Mouse (Mus musculus): ENCODE results near the gene Siglece. TPM values are rescaled to one million over a fixed set of nuclear protein-coding genes. Genes with fewer than 3 reads are reported as not detected.
A peak's percentile ranks its signal among the peaks of the same experiment; 100 is the strongest.
"Not testable (repeated sequence)": the region's sequence is repeated elsewhere in the genome, so short reads cannot be mapped to it uniquely, and the experiment has no call there.

Gene Siglece
- polyA plus RNA-seq (2012; rRNA removed): 0.44 and 0.54 TPM in 2 replicates

GRCm38 (mm10) chr7:43660002-43660401, at the start of gene Siglece:
Gene Siglece, minus strand, starts transcription at chr7:43660161.
- Histone ChIP-seq H3K4me3 (replicated peaks; ENCODE audit: insufficient read depth, low read depth, low read length) (no peak within 1 kb of the TSS), H3K4me1 (ENCODE audit: control insufficient read depth, insufficient read depth, low read length) (no peaks in the 10 kb centered on the region), H3K27me3 (ENCODE audit: control insufficient read depth, insufficient read depth, low read length) (no peaks in the 10 kb centered on the region; the same call in 1 of the 2 replicates), H3K27ac (ENCODE audit: insufficient read depth, low read length) (no peak within 1 kb of the TSS)
- TF ChIP-seq POLR2A (IDR thresholded peaks at IDR 0.05; ENCODE audit: borderline replicate concordance, insufficient read depth, low read length) (no peak), CTCF (IDR thresholded peaks at IDR 0.05; ENCODE audit: borderline replicate concordance, insufficient read depth, low read depth, low read length) (no peak)
- WGBS: 83% methylated on average over 1 of the region's 1 CpGs
- DNase-seq: no peak

DNA sequence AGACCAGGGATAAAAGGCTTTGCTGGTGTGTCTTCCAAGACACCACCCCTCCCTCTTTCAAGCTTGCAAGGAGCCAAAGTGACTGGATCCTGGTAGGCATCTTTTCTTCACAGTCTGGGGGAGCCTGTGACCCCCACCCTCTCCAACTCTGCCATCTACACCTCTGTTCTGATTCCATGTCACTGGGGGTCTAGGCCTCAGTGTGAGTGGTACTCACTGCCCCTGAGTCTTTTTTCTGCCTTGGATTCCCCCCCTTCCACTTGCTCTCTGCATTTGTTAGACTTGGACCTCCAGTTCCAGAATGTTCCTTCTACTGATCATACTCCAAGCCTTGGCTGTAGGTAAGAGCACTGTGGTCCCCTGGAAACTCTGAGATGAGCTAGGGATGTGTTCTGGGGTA, 30.2 kb upstream of the Siglece start, which contains the start of gene Klk14:
Klk14 (plus strand) TSS at position 301 of the 400 bp plus-strand sequence.
- H3K27me3 ChIP-seq (ENCODE audit: control insufficient read depth, insufficient read depth, low read length): no peaks in the 10 kb centered on the region
- no peak within 1 kb of the TSS for H3K27ac ChIP-seq (ENCODE audit: insufficient read depth, low read length)
- no peak within 1 kb of the TSS for H3K4me3 ChIP-seq (replicated peaks; ENCODE audit: insufficient read depth, low read depth, low read length)
- no peak for DNase-seq
- no peaks in the 10 kb centered on the region for H3K4me1 ChIP-seq (ENCODE audit: control insufficient read depth, insufficient read depth, low read length)
- TF ChIP-seq POLR2A (IDR thresholded peaks at IDR 0.05; ENCODE audit: borderline replicate concordance, insufficient read depth, low read length): no peak
- no peak for TF ChIP-seq CTCF (IDR thresholded peaks at IDR 0.05; ENCODE audit: borderline replicate concordance, insufficient read depth, low read depth, low read length)

DNA sequence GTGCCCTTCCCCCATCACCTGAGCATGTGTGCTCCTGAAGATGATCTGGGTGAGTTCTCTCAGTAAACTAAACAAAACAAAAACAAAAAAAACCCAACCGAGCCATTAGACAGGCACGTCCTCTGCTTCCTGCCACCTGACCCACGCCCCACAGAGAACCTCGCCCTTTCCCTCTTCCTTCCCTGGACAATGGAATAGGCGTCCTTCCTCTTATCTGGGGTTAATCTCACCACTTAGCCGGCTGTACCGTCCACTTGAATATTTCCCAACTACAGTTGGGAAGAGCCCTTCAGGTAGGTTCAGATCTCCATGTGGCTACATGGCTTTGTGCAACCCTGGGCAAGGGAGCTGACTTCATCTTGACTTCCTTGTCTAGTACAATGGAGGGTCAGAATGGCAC, 25.1 kb upstream of the Siglece start:
- WGBS: 81% methylated on average over 7 of the region's 7 CpGs
- Histone ChIP-seq H3K4me3 (replicated peaks; ENCODE audit: insufficient read depth, low read depth, low read length) (no peak overlapping the region), H3K27me3 (ENCODE audit: control insufficient read depth, insufficient read depth, low read length) (no peaks in the 10 kb centered on the region), H3K4me1 (ENCODE audit: control insufficient read depth, insufficient read depth, low read length) (no peaks in the 10 kb centered on the region), H3K27ac (ENCODE audit: insufficient read depth, low read length) (no peak overlapping the region)
- no peak for DNase-seq
- TF ChIP-seq CTCF (IDR thresholded peaks at IDR 0.05; ENCODE audit: borderline replicate concordance, insufficient read depth, low read depth, low read length) (no peak), POLR2A (IDR thresholded peaks at IDR 0.05; ENCODE audit: borderline replicate concordance, insufficient read depth, low read length) (no peak)

DNA sequence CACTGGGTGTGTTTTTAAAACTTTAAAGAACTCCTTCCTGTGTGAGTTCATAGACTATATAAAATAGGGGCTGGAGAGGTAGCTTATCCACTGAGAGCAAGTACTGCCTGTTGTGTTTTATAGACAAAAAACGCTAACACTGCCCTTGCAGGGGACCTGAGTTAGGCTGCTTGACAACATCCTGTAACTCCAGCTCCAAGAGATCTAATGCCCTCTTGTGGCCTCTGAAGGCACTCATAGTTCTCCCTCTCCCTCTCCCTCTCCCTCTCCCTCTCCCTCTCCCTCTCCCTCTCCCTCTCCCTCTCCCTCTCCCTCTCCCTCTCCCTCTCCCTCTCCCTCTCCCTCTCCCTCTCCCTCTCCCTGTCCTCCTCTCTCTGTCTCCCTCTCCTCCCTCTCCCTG, 22.6 kb upstream of the Siglece start:
- not testable (repeated sequence) for H3K4me1 ChIP-seq (ENCODE audit: control insufficient read depth, insufficient read depth, low read length); H3K27me3 ChIP-seq (ENCODE audit: control insufficient read depth, insufficient read depth, low read length); H3K4me3 ChIP-seq (replicated peaks; ENCODE audit: insufficient read depth, low read depth, low read length); H3K27ac ChIP-seq (ENCODE audit: insufficient read depth, low read length); DNase-seq
- WGBS: 19% methylated on average over 1 of the region's 1 CpGs

DNA sequence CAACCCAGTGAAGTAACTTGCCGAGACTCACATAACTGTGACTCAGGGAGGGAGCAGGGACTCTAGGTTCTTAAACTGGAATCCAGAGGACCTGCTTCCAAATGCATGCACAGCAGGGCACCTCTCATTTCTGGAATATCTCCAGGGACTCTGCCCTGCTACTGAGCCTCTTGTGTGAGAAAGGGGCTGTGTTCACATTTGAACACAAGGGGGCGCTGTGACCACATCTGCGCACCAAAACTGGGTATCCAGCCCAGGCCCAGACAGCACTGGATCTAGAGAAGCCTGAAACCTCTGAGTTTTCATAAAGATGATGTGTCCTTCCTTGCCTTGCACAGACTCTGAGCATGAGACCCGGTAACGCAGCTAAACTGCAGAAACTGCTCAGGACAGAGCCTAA, 21.0 kb upstream of the Siglece start:
- no peak overlapping the region for H3K27ac ChIP-seq (ENCODE audit: insufficient read depth, low read length)
- no peaks in the 10 kb centered on the region for H3K27me3 ChIP-seq (ENCODE audit: control insufficient read depth, insufficient read depth, low read length)
- H3K4me3 ChIP-seq (replicated peaks; ENCODE audit: insufficient read depth, low read depth, low read length): no peak overlapping the region
- WGBS: 15% methylated on average over 5 of the region's 5 CpGs
- H3K4me1 ChIP-seq (ENCODE audit: control insufficient read depth, insufficient read depth, low read length): no peaks in the 10 kb centered on the region
- TF ChIP-seq POLR2A (IDR thresholded peaks at IDR 0.05; ENCODE audit: borderline replicate concordance, insufficient read depth, low read length): no peak
- TF ChIP-seq CTCF (IDR thresholded peaks at IDR 0.05; ENCODE audit: borderline replicate concordance, insufficient read depth, low read depth, low read length): peak; percentile 53
- peak; percentile 24 to 40 for DNase-seq

GRCm38 (mm10) chr7:43678517-43678916, 18.6 kb upstream of the Siglece start:
- H3K4me1 ChIP-seq (ENCODE audit: control insufficient read depth, insufficient read depth, low read length): no peaks in the 10 kb centered on the region
- no peak for DNase-seq

GRCm38 (mm10) chr7:43675091-43675490, 15.1 kb upstream of the Siglece start:
- Histone ChIP-seq H3K4me1 (ENCODE audit: control insufficient read depth, insufficient read depth, low read length) (peaks cover 6% of the 10 kb centered on the region; the same call in 1 of the 2 replicates), H3K27ac (ENCODE audit: insufficient read depth, low read length) (no peak overlapping the region), H3K27me3 (ENCODE audit: control insufficient read depth, insufficient read depth, low read length) (no peaks in the 10 kb centered on the region), H3K4me3 (replicated peaks; ENCODE audit: insufficient read depth, low read depth, low read length) (no peak overlapping the region)
- DNase-seq: no peak
- WGBS: 93% methylated on average over 32 of the region's 32 CpGs
- no peak for TF ChIP-seq CTCF (IDR thresholded peaks at IDR 0.05; ENCODE audit: borderline replicate concordance, insufficient read depth, low read depth, low read length)
- TF ChIP-seq POLR2A (IDR thresholded peaks at IDR 0.05; ENCODE audit: borderline replicate concordance, insufficient read depth, low read length): no peak

More at GRCm38 (mm10) chr7:43678517-43678916, 18.6 kb upstream of the Siglece start:
- Histone ChIP-seq H3K27ac (ENCODE audit: insufficient read depth, low read length) (no peak overlapping the region), H3K27me3 (ENCODE audit: control insufficient read depth, insufficient read depth, low read length) (no peaks in the 10 kb centered on the region), H3K4me3 (replicated peaks; ENCODE audit: insufficient read depth, low read depth, low read length) (no peak overlapping the region)
- TF ChIP-seq POLR2A (IDR thresholded peaks at IDR 0.05; ENCODE audit: borderline replicate concordance, insufficient read depth, low read length): no peak
- TF ChIP-seq CTCF (IDR thresholded peaks at IDR 0.05; ENCODE audit: borderline replicate concordance, insufficient read depth, low read depth, low read length): peak; percentile 22; the same call in 1 of the 2 replicates

DNA sequence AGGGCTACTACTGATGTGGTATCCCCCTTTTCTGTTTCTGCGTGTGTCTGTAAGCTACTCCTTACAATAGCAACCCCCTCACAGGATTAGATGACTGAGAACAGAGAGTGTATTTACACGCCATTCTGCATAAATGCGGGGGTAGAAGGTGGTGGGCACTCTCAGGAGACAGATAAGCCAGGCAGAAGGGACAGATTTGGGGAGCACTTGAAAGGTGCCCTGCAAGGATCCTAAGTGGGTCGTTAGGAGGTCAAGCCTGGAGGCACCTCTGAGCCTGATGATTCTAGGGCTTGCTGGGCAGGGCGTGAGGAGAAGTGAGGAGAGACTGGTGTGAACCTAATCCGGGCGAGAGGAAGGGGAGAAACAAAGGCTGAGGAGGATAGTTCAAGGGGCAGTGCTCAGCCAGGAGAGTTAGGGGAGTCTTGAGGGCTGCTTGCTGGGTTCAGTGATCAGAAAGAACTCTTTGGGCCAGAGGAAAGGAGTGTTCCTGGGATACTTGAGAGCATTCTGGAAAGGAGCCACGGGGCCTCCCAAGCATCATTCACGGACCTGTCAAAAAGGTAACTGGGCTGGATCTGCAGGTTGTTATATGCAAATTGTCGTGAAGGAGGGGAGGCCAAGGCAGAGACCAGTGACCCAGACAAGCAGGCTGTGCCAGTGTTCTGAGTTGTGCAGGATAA, 12.8 kb upstream of the Siglece start:
- no peak for DNase-seq
- Histone ChIP-seq H3K27me3 (ENCODE audit: control insufficient read depth, insufficient read depth, low read length) (no peaks in the 10 kb centered on the region), H3K27ac (ENCODE audit: insufficient read depth, low read length) (no peak overlapping the region), H3K4me3 (replicated peaks; ENCODE audit: insufficient read depth, low read depth, low read length) (peak overlapping the region; percentile 79), H3K4me1 (ENCODE audit: control insufficient read depth, insufficient read depth, low read length) (peaks cover 6% of the 10 kb centered on the region; the same call in 1 of the 2 replicates)
- WGBS: 13% methylated on average over 10 of the region's 10 CpGs
- TF ChIP-seq POLR2A (IDR thresholded peaks at IDR 0.05; ENCODE audit: borderline replicate concordance, insufficient read depth, low read length) (no peak), CTCF (IDR thresholded peaks at IDR 0.05; ENCODE audit: borderline replicate concordance, insufficient read depth, low read depth, low read length) (no peak)

Measured in cerebellum, adult 2 months (tissue).